8 mouse cellular contexts compared by ENCODE assay signal in the genomic region with DNA sequence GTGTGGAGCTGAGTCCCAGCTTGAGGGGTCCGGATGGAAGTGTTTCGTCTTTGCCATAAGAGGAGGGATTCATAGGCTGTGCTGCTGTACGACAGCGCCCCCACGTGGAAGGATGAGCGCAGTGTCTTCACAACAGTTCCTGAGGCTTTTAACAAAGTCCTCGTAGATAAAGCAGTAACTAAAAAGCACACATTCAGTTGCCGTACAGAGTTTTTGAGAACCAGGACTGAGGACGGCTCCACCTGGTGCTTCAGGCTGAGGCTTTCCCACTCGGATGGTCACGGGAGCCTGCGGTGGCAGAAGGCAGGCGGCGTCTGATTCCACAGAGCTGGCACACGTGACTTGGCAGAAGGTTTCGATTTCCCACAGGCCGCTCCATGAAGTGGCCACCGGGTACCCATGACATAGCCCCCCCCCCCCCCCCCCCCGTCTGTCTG. TPM values are rescaled to one million over a fixed set of nuclear protein-coding genes. Genes with fewer than 3 reads are reported as not detected.
DNase-seq lines count a peak whose midpoint lies in the region; ATAC-seq lines count a peak whose summit lies in the region.

No protein-coding gene starts in this region.

- H3K4me1 ChIP-seq in hindbrain, embryonic 15.5 days (replicated peaks): peaks cover 7% of the 10 kb centered on the region; the same call in 1 of the 2 replicates

- 3% methylated on average over 18 of the region's 19 CpGs for WGBS in hindbrain, embryonic 15.5 days

- no peaks in the 10 kb centered on the region for H3K27me3 ChIP-seq in hindbrain, embryonic 15.5 days

- DNase-seq in WW6 (ENCODE audit: low read depth, low spot score): peak; percentile 55
- peak; percentile 79 for DNase-seq in cerebellum, postnatal 36 days
- DNase-seq in frontal cortex, postnatal 36 days (ENCODE audit: low spot score in 2 of 2): peak; percentile 91
- peak; percentile 73 for DNase-seq in left cerebral cortex, adult 11 months (ENCODE audit: low spot score)
- peak; percentile 92 for DNase-seq in lung, postnatal 36 days
- DNase-seq in retina, embryonic 14.5 days (ENCODE audit: low spot score): peak; percentile 91
- peak; percentile 78 to 81 for DNase-seq in thymus, postnatal 36 days

- no peaks in the 10 kb centered on the region for H3K9me3 ChIP-seq in hindbrain, embryonic 15.5 days

- H3K4me2 ChIP-seq in hindbrain, embryonic 15.5 days: peak overlapping the region; percentile 64

- no peaks in the 10 kb centered on the region for H3K36me3 ChIP-seq in hindbrain, embryonic 15.5 days

- H3K4me3 ChIP-seq in hindbrain, embryonic 15.5 days: peak overlapping the region; percentile 43

- peak; percentile 95 for ATAC-seq in hindbrain, embryonic 15.5 days (ENCODE audit: low FRiP score, low read depth)

- peak overlapping the region; percentile 70 for H3K27ac ChIP-seq in hindbrain, embryonic 15.5 days (replicated peaks)

- H3K9ac ChIP-seq in hindbrain, embryonic 15.5 days: peak overlapping the region; percentile 30

RNA-seq across cellular contexts. Expression of a gene that starts 16.4 kb away (rescaled TPM):
- polyA plus RNA-seq in hindbrain, embryonic 15.5 days (2015; fragmentation: Nextera tagmentation; extraction: Ambion mirVana): 40.0 and 40.5 TPM in 2 replicates

RNA-seq across cellular contexts. Expression of a gene that starts 40.8 kb away (rescaled TPM):
- polyA plus RNA-seq in hindbrain, embryonic 15.5 days (2015; fragmentation: Nextera tagmentation; extraction: Ambion mirVana): 22.4 and 26.1 TPM in 2 replicates

Comparison
In these comparisons a context has a peak if more than half of its experiments do, and no peak if none do; other contexts are left out.
1. Peak in every context shown above with its lines: DNase-seq, ATAC-seq, H3K4me3 ChIP-seq and H3K27ac ChIP-seq.